Mouse (Mus musculus) Muller cell, postnatal 12 days (primary cell): Measurements from ENCODE around the gene Nectin2.
"Not testable (repeated sequence)": the region's sequence is repeated elsewhere in the genome, so short reads cannot be mapped to it uniquely, and the experiment has no call there.

Source experiments
- DNase-seq: peaks from one replicate; pipeline ENCODE4 v3.0.0-alpha.2; 2015; ENCODE audit errors: inconsistent ontology term

Nectin2 gene

GRCm38 (mm10) chr7:19750217-19751069 is at the start of gene Nectin2:
Nectin2 (minus strand) TSS chr7:19750483.
- DNase-seq, result peak; percentile 95

- DNase-seq, result peak; percentile 73
These were observed 46.7 kb upstream of the Nectin2 start, which contains the start of gene Cblc for GRCm38 (mm10) chr7:19796697-19797588. Cblc (minus strand) TSS chr7:19796809.

GRCm38 (mm10) chr7:19796254-19796653 is 46.0 kb upstream of the Nectin2 start:
- no peak for DNase-seq

GRCm38 (mm10) chr7:19795236-19795635 is 45.0 kb upstream of the Nectin2 start:
- no peak for DNase-seq

GRCm38 (mm10) chr7:19792701-19793630 is 42.7 kb upstream of the Nectin2 start:
- no peak for DNase-seq

- not testable (repeated sequence) for DNase-seq
These were observed 41.2 kb upstream of the Nectin2 start for GRCm38 (mm10) chr7:19791504-19791903.

GRCm38 (mm10) chr7:19789904-19790347 is 39.6 kb upstream of the Nectin2 start:
- peak; percentile 88 for DNase-seq

GRCm38 (mm10) chr7:19785874-19786458 is 35.7 kb upstream of the Nectin2 start:
- DNase-seq, result no peak

GRCm38 (mm10) chr7:19784764-19785535 is 34.7 kb upstream of the Nectin2 start:
- DNase-seq, result no peak

- no peak for DNase-seq
These were observed 33.3 kb upstream of the Nectin2 start for GRCm38 (mm10) chr7:19783630-19784029.

GRCm38 (mm10) chr7:19782645-19783044 is 32.4 kb upstream of the Nectin2 start:
- no peak for DNase-seq

- DNase-seq, result no peak
These were observed 31.5 kb upstream of the Nectin2 start for GRCm38 (mm10) chr7:19781741-19782140.

GRCm38 (mm10) chr7:19779903-19780302 is 29.6 kb upstream of the Nectin2 start:
- DNase-seq, result no peak

- DNase-seq, result no peak
These were observed 28.4 kb upstream of the Nectin2 start for GRCm38 (mm10) chr7:19778645-19779044.

- DNase-seq, result no peak
These were observed 26.9 kb upstream of the Nectin2 start for GRCm38 (mm10) chr7:19777049-19777723.

GRCm38 (mm10) chr7:19771682-19772081 is 21.4 kb upstream of the Nectin2 start:
- DNase-seq, result no peak

- peak; percentile 56 for DNase-seq
These were observed 20.7 kb upstream of the Nectin2 start, which contains the start of gene Bcam for GRCm38 (mm10) chr7:19770984-19771391. Bcam (minus strand) TSS chr7:19771016.

GRCm38 (mm10) chr7:19770375-19770754 is 20.1 kb upstream of the Nectin2 start:
- peak; percentile 87 for DNase-seq
